Mouse (Mus musculus): ENCODE results near the gene Gm29797.

Gm29797 gene

GRCm38 (mm10) chr2:181706668-181707067 lies 49.8 kb downstream of the Gm29797 start:
- peak in 1 of 2 experiments; percentile 35 for DNase-seq

Measured in cerebellum, adult 18-20 months (tissue).